Mouse (Mus musculus) right cerebral cortex, adult 18-20 months (tissue): ENCODE data around the gene Hoxc8.

ENCODE experiments used
- DNase-seq: peaks from one replicate; pipeline ENCODE4 v3.0.0; 2022; ENCODE audit warnings: mixed read lengths

The Hoxc8 gene

DNA sequence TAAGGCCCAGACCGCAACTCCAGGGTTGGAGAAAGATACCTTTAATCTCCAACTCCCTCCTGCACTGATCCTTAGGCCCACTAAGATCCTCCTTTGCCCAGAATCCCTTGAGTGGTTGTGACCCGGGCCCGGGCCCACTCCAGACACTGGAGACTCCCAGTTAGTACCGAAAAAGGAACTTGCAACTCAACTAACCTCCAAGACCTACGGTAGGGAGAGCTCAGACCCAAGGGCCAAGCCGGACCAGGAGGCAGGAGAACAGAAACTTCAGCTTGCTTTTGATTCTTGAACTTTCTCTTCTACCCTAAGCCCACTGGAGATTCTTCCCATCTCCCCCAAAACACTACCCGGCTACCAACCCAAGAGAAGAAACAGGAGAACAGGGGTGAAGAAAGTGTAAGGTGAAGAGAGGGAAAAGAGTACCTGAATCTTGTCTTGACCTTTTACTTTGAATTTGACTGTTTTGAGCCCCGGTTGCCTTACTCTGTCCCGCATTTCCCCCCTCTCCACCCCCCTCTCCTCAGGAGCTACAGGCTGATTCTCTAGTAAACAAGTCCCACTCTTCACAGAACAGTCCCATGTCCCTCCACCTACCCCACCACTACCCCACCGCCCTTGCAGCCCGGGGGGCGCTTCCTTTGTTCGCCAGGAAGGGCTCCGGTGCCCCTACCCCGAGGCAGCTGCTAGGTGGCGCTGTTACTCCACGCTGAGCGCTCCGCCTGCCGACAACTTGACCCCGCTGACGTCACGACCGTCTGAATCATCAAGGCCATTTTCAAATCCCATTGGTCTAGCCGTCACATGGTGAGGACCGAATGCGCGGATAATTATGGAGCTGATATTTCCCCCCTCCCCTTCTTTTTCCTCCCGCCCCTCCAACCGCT, 24.3 kb upstream of the Hoxc8 start:
- peak; percentile 9 for DNase-seq

DNA sequence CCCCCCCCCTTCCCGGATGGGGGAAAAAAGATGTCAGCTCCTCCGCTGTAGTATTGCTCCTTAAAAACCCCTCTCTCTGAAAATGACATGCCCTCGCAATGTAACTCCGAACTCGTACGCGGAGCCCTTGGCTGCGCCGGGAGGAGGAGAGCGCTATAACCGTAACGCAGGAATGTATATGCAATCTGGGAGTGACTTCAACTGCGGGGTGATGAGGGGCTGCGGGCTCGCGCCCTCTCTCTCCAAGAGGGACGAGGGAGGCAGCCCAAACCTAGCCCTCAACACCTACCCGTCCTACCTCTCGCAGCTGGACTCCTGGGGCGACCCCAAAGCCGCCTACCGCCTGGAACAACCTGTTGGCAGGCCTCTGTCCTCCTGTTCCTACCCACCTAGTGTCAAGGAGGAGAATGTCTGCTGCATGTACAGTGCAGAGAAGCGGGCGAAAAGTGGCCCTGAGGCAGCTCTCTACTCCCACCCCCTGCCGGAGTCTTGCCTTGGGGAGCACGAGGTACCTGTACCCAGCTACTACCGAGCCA, 23.6 kb upstream of the Hoxc8 start, which contains the start of gene Hoxc10:
Hoxc10 (plus strand) TSS at position 21 of the 536 bp plus-strand sequence.
- DNase-seq: no peak

DNA sequence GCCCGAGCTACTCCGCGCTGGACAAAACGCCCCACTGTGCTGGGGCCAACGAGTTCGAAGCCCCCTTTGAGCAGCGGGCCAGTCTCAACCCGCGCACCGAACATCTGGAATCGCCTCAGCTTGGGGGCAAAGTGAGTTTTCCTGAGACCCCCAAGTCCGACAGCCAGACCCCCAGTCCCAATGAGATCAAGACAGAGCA, 23.2 kb upstream of the Hoxc8 start, which contains the start of gene Hoxc5:
Hoxc5 (plus strand) TSS at position 132 of the 199 bp plus-strand sequence.
- no peak for DNase-seq

DNA sequence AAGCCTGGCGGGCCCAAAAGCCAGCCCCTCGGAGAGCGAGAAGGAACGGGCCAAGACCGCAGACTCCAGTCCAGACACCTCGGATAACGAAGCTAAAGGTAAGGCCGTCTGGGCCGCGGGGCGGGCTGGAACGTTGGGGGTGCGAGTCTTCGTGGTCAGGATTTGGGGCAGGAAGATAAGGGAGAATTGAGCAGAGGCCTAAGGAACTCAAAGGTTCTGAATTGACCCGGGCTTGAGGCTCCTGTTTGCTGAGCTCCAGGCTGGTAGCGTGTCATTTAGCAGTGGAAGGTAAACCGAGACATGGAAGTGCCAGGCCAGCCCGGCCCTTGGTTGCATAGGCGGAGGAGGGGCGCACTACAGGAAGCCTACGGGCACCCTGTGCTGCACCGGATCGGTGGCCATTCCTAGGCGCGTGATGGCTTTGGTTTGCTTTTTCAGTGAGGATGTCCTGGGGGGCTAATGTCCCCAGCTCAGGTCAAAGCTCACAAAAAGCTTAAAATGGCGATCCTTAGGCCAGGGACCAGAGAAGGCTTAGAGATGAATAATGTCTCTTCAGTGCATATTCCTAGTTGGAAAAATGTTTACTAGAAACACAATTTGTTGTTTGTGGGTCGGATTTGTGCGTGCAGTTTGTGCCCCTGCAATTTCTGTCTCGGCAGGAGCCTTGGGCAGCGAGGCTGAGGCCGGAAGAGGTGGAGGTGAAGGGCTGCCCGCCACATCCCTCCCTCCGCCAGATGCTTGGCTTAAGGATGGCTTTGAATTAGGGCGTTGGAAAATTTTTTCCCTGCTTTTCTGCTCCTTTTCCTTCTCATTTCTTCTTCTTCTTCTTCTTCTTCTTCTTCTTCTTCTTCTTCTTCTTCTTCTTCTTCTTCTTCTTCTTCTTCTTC, 22.7 kb upstream of the Hoxc8 start:
- DNase-seq: no peak

DNA sequence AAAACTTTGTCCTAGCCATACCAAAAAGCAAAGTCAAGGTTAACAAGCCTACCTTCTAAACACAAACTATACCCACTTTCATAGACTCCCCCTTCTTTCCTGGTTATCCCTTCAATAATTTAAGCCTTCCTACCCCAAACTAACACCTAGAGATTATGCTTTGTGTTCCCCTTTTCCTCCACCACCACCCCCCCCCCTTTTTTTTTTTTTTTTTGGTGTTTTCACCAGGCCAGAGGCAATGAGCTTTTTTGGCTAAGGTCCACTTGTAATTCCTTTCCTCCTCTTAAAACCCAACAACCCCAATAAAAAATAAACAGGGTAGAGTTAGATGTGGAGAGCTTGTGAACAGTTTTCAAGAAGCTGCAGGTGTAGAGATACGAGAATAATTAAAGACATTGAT, 21.1 kb upstream of the Hoxc8 start:
- DNase-seq: no peak

DNA sequence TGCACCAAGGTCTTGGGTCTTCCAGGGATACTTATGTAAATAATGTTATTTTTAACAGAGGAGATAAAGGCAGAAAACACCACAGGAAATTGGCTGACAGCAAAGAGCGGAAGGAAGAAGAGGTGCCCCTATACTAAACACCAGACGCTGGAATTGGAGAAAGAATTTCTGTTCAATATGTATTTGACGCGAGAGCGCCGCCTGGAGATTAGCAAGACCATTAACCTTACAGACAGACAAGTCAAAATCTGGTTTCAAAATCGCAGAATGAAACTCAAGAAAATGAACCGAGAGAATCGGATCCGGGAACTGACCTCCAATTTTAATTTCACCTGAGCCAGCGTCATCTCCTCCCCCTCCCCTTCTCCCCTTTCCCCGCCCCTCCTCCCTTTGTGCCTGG, 19.7 kb upstream of the Hoxc8 start:
- DNase-seq: peak; percentile 23

DNA sequence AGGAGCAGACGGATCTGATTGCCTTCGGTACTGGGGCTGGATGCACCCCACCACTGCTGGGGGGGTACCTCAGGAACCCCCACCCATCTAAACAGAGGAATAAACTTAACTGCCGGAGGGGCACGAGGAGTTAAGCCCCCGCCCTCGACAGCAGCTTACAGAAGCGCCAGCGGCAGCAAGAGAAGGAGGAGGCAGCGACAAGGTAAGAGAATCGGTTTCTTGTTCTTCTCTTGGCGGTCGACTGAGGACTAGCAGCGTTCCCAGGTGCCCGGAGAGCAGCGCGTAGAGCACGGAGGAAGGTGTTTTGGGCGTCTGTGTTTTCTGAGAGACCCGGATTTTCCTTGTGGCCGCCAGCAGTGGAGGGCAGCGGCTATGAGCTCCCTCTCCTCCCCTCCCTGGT, 18.2 kb upstream of the Hoxc8 start:
- DNase-seq: no peak

DNA sequence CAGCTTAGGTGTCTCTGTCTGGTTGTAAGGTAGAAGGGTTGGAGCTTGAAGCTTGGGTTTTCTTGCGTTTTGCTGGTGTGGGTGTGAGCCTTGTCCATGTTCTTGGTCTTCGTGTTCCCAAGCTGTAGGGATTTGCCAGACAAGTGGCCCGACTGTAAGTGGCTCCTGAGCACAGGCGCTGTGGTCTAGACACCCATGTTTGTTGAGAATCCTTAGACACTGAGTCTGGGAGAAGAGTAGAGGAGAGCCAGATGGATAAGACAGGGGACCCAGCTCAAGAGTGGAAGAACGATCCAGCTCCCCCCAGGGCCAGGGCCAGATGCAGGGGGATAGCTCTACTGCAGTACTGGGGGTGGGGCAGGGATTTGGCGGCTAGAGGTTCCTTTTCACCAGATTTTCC, 17.7 kb upstream of the Hoxc8 start:
- no peak for DNase-seq

DNA sequence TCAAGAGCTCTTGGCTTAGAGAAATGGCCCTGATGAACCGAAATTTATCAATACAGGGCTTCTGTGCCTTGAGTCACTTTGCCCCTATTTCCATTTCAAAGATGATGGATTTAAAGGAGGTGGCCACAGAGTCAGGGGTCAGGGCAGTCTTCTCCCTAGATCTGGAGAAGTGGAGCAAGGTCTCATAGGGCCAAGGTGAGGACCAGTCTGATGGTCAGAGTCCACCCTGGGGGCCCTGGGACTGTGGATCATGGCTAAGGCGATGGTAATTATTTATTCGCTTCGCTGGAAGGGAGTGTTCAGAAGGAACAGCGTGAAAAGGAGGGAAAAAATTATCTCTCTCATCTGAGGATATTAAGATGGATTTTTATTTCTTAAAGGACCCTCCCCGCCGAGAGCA, 15.4 kb upstream of the Hoxc8 start:
- no peak for DNase-seq

DNA sequence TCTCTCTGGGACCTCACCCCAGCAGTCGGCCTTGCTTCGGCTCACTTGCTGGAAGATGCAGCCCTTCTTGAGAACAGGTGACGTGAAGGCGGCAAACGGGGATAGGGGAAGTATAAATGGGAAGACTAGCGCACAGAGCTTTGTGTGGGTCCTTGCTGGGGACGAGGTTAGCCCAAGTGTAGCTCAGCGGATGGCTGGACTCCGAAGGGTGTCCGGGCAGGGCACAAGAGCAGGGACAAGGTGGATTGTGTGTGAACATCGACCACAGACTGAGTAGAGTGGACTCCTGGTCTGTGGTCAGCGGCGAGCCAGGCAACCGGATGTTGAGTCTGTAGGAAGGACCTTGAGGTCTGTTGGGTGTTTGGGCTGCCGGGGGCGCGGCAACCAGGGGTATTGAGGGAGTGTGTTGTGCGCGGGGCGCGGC, 14.7 kb upstream of the Hoxc8 start:
- DNase-seq: no peak

DNA sequence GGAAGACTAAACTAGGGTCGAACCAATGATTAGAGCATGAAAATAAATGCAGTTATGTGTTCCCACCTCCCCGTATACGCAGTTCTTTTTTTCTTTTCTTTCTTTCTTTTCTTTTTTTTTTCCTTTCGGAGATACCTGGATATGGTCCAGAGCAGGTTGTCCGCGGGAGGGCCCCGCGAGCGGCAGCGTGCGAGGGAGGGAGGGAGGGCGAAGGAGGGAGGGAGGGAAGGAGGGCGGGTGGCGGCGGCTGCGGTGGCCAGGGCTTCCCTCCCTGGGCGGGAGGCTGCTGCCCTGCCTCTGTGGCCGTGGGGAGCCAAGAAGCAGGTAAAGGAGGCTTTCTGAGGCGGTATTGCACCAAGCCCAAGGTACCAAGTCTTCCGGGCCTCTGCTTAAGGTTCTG, 14.2 kb upstream of the Hoxc8 start, which contains the start of gene Hoxc9:
Hoxc9 (plus strand) TSS at position 269 of the 400 bp plus-strand sequence.
- DNase-seq: no peak

DNA sequence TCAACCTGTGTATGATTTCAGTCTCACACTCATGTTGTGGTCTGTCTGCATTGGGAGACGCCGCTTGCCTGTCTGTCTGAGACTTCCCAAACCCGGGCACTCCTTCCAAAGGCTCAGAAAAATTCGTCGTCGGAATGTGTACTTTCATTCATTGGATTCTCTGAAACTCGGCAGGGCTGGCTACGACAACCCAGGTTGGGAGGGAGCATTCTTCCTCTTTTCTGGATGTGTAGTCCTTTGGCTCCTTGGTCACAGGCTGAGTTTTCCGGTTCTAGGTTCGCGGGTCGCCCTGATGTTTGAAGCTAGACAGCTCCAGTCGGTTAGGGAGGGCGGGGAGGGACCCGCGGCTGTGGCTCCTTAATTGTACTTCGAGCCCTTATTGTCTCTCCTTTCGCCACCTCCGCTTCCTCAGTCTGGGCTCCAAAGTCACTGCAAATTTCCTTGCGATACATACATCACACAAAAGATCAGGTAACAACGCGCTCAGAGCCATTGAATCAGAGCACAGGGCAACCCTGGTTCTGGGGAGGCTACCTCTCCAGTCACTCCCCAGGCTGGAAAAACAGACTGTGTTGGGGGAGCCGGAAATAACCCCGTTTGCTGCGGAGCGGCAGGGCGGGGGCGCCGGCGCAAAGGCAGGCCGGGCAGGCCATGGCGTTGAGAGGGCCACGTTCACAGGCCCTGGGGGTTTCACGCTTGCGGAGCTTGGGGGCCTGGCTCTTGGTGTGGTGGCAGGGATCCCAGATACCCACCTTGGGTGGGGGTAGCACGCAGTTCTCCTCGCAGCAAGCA, 13.6 kb upstream of the Hoxc8 start:
- DNase-seq: no peak

DNA sequence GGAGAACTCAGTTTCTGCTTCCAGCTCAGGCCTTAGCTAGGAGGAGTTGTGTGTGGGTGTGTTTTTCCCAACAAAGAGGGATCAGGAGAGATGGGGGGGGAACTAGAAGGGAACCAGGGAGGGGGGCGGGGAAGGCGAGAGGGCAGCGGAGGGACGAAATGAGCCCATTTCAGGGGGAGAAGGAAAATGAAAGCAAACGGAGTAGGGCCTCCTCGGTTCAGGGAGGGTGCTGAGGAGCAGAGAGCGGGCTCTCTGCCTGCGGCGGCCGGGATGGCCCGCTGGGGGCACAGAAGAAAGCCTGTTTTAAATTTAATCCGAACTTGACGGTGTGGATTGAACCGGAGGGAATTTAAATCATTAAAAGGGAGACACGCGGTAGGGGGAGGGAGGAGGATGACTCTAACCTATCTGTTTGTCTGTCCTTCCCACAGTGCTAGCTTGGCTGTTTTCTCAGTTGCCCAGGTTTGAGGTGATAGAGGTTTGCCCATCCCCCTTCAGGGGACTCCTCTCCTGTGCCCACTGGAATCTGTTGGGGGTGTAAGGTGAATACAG, 12.9 kb upstream of the Hoxc8 start:
- no peak for DNase-seq

DNA sequence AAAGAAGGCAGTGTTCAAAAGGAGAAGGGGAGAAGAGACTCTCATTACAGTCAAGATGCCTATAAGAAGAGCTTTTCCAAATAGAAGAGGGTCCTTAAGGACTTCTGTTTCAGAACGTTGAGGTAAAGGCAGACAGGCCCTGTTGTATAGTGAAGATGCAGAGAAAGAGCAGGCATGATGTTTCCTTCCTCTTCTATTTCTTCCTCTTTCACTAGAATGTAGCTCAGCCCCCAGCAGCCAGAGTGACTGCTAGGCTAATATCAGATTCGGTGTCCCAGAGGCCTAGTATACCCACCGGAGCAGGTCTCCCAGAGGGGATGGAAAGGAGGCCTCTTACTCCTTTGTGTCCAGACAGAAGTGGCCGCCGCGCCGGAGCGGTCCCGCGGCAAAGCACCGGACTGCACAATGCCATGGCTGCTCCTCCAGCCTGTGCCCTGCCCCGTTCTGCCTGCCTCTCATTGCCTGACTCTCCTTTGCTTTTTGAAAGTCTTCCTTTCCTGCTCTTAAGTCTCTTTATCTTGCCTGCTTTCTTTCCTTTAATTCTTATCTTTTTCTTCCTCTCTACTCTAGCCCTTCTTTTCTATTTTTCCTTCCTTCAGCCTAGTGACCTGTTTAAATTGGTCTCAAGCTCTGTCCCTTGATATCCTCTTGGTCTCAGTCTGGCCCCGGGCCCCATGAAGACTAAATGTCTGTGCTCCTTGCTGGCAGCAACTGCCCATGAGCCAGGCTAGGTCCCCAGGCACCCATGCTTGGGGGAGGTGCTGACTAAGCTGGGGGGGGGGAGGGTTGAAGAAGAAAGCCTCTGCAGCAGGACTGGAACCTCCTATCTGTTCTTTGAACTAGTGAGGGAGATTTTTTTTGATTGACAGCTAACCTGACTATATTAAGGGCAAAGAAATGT, 11.5 kb upstream of the Hoxc8 start:
- no peak for DNase-seq

DNA sequence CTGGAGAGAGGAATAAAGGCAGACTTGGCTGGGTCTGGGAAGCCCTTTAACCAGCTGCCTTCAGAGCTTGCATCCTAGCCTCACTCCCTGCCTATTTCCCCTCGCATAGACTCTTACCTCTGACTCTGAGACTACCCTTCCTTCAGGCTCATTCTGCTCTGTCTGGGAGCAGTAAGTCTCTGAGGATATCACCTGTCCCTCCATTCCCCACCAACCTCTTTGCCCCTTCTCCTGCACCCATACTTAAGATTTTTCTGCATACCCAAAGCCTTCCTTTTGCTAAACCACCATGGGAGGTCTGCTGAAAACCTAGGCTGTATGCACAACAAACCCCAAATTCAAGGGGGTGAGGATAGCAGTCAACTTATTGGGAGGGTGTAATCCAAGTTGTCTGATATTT, 10.5 kb upstream of the Hoxc8 start:
- no peak for DNase-seq

DNA sequence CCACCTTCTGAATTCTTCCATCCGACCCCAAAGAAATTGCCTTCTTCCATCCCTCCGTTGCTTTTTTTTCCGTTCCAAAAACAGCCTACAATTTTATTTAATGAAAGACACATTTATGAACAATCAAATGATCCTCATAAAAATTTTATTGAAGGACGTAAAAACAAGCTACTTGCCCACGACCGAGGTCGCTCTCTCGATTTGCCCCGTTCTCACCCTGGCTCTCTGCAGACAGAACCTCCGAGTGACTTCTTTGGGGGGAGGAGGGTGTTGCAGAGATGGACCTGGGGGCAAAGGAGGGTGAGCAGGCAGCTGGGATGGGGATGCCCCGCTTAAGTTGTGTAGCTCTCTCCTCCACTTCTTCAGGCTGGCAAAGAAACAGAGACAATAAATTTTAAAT, 10.1 kb upstream of the Hoxc8 start:
- DNase-seq: no peak

DNA sequence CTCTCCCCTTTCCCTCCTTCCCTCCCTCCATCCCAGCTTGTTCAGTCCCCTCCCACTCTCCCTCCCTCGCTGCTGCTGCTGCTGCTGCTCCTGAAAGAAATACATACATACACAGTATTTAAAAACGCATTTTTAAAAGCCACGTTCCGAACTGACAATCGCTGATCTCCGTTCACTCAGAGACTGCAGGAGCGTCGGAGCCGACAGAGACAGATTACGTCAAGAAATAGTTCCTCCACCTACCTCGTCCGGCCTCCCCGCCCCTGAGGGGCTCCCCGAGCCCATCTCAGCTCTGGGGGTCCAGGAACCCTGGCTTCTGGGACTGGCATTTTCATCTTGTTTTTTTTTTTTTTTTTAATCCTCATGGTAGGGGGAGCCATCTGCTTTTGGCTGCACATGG, 9.5 kb upstream of the Hoxc8 start:
- no peak for DNase-seq

DNA sequence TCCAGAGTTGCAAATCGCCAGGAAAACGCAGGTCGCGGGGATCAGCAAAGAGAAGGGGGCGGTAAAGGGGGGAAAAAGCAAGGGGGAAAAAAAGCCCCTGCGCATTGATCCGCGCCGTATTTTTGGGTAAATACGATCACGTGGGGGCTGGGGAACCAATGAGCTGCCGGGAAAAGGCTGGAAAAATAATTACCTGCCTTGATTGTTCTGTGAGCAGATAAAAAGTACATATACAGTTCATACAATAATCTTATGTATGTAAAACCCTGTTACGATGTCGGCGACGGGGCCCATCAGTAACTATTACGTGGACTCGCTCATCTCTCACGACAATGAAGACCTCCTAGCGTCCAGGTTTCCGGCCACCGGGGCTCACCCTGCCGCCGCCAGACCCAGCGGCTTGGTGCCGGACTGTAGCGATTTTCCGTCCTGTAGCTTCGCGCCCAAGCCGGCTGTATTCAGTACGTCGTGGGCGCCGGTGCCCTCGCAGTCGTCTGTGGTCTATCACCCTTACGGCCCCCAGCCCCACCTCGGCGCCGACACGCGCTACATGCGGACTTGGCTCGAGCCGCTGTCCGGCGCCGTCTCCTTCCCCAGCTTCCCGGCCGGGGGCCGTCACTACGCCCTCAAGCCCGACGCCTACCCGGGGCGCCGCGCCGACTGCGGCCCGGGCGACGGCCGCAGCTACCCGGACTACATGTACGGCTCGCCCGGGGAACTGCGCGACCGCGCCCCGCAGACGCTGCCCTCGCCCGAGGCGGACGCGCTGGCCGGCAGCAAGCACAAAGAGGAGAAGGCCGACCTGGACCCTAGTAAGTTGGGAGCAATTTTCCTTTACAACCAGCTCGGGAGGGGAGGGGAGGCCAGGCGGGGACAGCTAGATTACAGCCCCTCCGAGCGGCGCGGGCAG, 8.8 kb upstream of the Hoxc8 start:
- no peak for DNase-seq

DNA sequence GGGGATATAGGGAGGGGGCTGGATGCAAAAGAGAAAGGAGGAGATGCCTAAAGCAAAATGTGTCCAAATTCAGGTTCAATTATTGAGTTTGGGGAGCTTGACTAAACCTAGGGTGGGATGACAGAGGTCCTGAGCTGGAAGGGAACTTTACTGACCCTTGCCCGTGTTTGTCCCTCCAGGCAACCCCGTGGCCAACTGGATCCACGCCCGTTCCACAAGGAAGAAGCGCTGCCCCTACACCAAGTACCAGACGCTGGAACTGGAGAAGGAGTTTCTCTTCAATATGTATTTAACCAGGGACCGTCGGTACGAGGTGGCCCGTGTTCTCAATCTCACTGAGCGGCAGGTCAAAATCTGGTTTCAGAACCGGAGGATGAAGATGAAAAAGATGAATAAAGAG, 6.7 kb upstream of the Hoxc8 start:
- no peak for DNase-seq

DNA sequence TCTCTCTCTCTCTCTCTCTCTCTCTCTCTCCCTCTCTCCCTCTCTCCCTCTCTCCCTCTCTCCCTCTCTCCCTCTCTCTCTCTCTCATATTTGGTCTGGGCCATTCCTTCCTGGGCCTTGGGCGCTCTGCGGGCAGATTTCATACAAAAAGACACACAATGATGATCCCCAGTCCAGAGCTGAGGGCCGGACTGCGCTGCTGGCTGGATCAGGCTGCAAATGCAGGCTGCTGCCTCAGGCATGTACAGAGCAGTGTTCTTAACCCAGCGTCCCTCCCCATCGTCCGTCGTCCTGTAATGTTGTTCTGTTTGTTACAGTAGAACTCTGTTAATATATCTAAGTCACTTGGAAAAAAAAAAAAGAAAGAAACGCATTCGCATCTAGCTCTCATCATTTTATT, 5.9 kb upstream of the Hoxc8 start:
- no peak for DNase-seq

DNA sequence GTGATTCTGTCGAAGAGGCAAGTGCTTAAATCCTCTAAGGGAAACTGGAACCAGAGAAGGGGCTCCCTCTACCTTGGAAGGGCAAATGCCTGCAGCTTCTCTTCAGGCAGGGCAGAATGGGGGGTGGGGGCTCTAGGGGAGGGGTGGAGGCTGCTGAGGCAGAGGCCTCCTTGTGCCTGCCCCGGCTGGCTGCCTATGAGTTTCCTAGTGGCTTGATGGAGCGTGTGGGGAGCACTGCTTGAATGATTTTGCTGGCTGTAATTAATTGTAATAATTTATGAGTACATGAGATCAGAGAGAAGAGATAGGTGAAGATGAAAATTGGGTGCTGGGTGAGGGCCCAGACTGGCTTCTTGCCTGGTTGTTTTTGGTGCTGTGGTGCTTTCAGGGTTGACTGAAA, 5.5 kb upstream of the Hoxc8 start:
- DNase-seq: no peak
